Mouse (Mus musculus) urinary bladder, postnatal 25 days (tissue): ENCODE measurements at regions not wholly inside any gene's neighbourhood (a gene's known extent, or its start where the extent isn't known, plus 50 kb on each side); places are given as distances from the start of the nearest gene placed in this dataset.
"Not testable (repeated sequence)": the region's sequence is repeated elsewhere in the genome, so short reads cannot be mapped to it uniquely, and the experiment has no call there.

ENCODE experiments used
- DNase-seq: peaks from one replicate; pipeline ENCODE4 v3.0.0; 2022; ENCODE audit warnings: low spot score

GRCm38 (mm10) chr8:35020480-35020879 is 745.1 kb upstream of the Gm19410 start:
- DNase-seq, result no peak

GRCm38 (mm10) chr8:35022649-35023048 is 742.9 kb upstream of the Gm19410 start:
- no peak for DNase-seq

- DNase-seq, result no peak
Measured at GRCm38 (mm10) chr8:35047798-35048197, 717.8 kb upstream of the Gm19410 start.

GRCm38 (mm10) chr8:35053444-35053843 is 712.1 kb upstream of the Gm19410 start:
- no peak for DNase-seq

GRCm38 (mm10) chr8:35061048-35061447 is 704.5 kb upstream of the Gm19410 start:
- no peak for DNase-seq

GRCm38 (mm10) chr8:35068228-35068627 is 697.4 kb upstream of the Gm19410 start:
- no peak for DNase-seq

GRCm38 (mm10) chr8:35070246-35070989 is 695.2 kb upstream of the Gm19410 start:
- DNase-seq, result no peak

- no peak for DNase-seq
Measured at GRCm38 (mm10) chr8:35075971-35076370, 689.6 kb upstream of the Gm19410 start.

GRCm38 (mm10) chr8:35083161-35083560 is 682.4 kb upstream of the Gm19410 start:
- no peak for DNase-seq

GRCm38 (mm10) chr8:35087070-35087469 is 678.5 kb upstream of the Gm19410 start:
- no peak for DNase-seq

- DNase-seq, result no peak
Measured at GRCm38 (mm10) chr8:35088380-35089244, 677.0 kb upstream of the Gm19410 start.

- DNase-seq, result no peak
Measured at GRCm38 (mm10) chr8:35089519-35089918, 676.1 kb upstream of the Gm19410 start.

- DNase-seq, result no peak
Measured at GRCm38 (mm10) chr8:35101701-35102100, 663.9 kb upstream of the Gm19410 start.

- not testable (repeated sequence) for DNase-seq
Measured at GRCm38 (mm10) chr8:35102102-35102501, 663.5 kb upstream of the Gm19410 start.

- DNase-seq, result not testable (repeated sequence)
Measured at GRCm38 (mm10) chr8:35104465-35104876, 661.1 kb upstream of the Gm19410 start.

GRCm38 (mm10) chr8:35109506-35110217 is 655.9 kb upstream of the Gm19410 start:
- no peak for DNase-seq

- no peak for DNase-seq
Measured at GRCm38 (mm10) chr8:35110286-35110685, 655.3 kb upstream of the Gm19410 start.

GRCm38 (mm10) chr8:35111130-35111529 is 654.5 kb upstream of the Gm19410 start:
- DNase-seq, result no peak

- no peak for DNase-seq
Measured at GRCm38 (mm10) chr8:35112591-35113265, 652.9 kb upstream of the Gm19410 start.

GRCm38 (mm10) chr8:35114031-35114430 is 651.6 kb upstream of the Gm19410 start:
- no peak for DNase-seq

- no peak for DNase-seq
Measured at GRCm38 (mm10) chr8:35120612-35121011, 645.0 kb upstream of the Gm19410 start.

- no peak for DNase-seq
Measured at GRCm38 (mm10) chr8:35121084-35121483, 644.5 kb upstream of the Gm19410 start.
